Mouse (Mus musculus): ENCODE results near the gene Dzank1.
A peak's percentile ranks its signal among the peaks of the same experiment; 100 is the strongest.

Dzank1 gene

DNA sequence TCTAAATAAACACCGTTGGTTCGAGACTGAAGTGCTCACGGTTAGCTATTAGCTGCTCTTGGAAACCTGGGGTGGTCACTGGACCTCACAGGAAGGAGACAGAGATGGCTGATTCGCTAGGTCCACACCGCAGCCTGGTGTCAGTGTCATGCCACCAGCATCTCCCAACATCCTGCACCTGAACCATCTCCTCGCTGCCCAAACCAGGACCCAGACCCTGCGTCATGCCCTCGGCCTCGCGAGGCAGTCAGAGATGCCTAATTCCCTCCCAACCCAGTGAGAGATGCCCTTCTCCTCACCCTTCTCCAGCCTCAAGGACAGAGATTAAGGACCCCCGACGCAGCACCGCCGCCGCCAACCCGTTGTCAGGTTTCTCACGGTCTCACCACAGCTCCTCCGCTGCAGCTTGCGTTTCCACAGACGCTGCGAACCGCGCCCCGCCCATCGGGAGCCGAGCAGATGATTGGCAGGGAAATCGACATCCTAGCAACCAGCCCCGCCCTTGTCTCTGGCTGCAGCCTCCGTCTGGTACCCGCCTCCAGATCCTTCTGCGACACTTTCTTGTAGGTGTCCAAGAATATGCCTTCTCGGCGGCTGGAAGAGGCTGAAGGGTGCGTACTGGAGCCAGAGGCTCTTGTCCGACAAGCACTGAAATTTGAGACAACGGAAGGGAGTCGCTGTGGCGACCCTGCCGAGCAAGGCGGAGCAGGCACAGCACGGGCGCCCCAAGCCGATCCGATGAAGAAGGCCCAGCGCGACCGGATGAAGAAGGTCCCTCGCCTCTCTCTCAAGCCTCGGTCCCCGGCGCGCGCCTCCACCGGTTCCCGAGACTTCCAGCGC is at the start of gene Dzank1, which contains the start of gene Polr3f:
Dzank1 (minus strand) TSS at position 434 of the 840 bp plus-strand sequence.
Polr3f (plus strand) TSS at position 738 of the 840 bp plus-strand sequence.
- DNase-seq (ENCODE audit: inconsistent age in 2 of 2, low spot score in 1 of 2), result peak; percentile 98 to 99

DNA sequence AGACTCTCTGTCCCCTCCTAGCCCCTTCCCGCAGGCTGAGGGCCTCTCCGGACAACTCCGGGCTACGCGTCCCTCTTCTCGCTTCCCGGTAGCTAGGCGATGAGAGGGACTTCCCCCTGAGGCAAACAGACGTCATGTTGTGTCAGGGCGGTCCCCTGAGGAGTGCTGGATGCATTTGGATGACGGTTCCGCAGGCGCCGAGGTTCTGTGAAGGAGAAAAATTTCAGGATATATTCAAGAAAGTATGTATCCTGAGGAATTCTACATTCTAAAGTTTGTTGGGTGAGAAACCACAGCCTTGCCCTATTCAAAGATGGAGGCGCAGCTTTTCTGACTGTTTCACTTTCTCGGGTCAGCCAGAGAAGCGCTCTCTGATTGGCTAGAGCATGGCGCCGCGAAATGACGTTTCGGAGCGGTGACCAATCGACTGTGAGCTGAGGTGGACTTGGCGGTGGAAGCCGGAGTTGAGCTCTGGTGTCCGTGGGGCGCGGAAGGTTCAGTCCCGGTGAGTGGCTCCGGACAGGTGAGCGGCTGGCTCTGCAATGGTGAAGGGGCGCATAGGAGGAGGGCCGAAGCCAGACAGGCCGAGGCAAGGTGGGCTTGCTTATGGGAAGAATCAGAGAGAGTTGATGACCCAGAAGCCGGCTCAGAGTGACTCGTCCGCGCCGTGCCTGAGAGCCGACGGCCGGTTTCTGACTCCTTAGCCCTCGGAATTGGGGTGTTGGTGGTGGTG is 28.8 kb upstream of the Dzank1 start, which contains the start of gene Sec23b:
Sec23b (plus strand) TSS at position 410 of the 733 bp plus-strand sequence.
- peak; percentile 97 to 99 for DNase-seq (ENCODE audit: inconsistent age in 2 of 2, low spot score in 1 of 2)

DNA sequence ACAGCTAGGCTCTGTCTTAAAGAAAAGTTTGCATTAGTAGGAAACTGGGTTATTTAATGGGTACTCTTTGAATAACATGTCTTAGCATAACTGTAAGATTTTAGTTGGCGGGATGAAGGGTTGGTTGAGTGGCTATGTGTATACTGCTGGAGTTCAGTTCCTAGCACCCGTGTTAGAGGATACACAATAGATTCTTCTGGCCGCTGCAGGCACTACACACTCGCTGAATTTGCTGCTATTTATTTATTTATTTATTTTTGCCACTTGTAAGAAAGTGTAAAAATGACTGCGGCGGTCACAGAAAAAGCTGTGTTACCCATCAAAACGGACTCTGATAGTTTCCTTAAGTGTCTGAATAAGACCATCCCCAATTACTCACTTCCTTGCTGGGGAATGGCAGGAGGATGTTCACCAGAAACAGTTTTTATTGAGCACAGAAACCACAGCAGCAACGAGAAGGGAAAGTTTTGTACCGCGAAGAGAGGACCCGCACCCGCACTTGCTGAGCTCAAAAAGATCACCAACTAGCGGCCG is 28.1 kb upstream of the Dzank1 start:
- no peak for DNase-seq (ENCODE audit: inconsistent age in 2 of 2, low spot score in 1 of 2)

DNA sequence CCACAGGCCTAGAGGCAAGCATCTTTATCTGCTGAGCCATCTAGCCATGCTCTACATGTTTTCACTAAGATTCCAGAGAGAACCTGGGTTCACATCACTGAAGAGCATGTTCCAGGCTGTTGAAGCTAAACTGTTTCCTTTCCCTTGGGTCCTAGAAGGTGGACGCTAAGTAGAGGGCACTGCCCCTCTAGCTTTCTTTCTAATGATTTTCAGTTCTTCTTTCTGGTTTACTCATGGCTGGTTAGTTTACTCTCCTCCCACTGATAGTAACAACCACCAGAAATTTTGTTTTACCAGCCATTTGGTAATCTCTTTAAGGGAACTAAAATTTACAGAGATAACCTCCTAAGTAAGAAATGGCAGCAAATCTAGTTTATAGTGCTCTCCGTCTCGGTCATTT is 26.7 kb upstream of the Dzank1 start:
- DNase-seq (ENCODE audit: inconsistent age in 2 of 2, low spot score in 1 of 2), result no peak

DNA sequence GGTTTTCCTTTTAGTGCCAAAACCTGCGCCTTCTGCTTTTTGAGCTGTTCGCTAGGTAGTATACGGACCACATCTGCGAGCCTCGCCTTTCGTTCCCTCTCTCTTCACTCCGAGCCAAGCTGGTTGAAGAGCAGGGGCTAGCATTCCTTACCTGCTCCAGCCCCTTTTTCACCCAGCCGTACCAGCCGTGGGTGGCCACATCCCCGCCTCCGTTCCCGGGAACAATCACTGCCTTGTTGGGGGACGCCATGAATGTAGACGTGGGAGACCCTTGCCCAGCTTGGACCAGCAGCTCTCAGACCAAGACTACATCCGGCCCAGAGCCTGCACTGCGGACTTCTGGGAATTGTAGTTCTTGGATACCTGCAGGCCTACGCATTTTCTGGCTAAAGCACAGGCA is 23.3 kb upstream of the Dzank1 start, which contains the start of gene Rbbp9:
Rbbp9 (minus strand) TSS at position 341 of the 400 bp plus-strand sequence.
- DNase-seq (ENCODE audit: inconsistent age in 2 of 2, low spot score in 1 of 2), result peak; percentile 70 to 91

DNA sequence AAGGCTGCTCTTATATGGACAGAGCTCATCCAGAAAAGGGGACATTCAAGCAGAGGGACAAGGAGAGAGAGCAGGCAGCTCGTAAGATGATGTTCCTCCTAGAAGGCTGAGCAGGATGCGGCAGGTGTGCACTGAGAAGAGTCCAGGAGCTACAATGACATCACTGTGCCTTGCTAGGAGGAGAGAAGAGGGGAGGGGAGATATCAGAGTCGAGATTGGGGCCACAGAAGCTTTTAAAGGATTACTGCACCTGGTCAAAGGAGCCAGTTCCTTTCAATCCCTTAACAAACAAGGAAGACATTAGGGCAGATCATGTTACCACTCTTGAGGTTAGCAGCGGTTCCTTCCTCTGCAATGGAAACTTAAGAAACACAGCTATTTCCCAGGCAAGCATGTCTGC is 20.3 kb upstream of the Dzank1 start:
- no peak for DNase-seq (ENCODE audit: inconsistent age in 2 of 2, low spot score in 1 of 2)

DNA sequence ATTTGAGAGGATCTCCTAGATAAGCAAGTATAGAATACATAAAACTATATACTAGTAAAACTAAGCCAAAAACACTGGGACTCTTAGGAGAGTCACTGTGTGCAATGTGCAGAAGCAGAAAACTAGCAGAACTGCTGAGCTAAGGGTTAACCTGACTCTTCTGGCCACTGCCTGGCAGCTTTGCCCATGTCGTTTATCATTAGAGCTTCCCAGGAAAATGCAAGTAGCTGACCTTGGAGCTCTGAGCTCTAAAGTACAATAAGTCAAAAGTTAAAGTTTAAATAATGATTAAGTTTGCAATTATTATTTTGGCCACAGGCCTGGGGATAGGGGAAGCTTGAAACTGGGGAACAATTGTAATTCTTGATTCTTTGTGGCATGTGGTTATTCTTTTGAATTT is 18.3 kb upstream of the Dzank1 start:
- DNase-seq (ENCODE audit: inconsistent age in 2 of 2, low spot score in 1 of 2), result peak; percentile 55 to 73

DNA sequence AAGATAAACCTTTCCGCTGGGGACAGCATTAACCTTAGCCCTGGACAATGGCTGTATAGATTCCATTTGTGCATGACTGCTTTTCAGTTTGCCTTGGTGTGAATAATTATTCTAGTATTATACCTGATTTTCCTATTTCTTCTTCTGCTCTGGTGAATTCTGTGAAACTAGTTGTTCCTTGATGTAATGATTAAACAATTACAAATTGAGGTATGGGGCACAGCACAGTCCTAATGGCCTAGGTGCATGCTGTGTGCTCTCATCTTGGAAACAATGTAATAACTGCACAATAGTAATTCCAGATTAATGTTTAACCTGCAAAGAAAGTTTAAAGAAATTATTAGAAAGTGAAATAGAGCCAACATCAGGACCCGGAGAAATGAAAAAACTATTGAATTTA is 17.8 kb upstream of the Dzank1 start:
- no peak for DNase-seq (ENCODE audit: inconsistent age in 2 of 2, low spot score in 1 of 2)

DNA sequence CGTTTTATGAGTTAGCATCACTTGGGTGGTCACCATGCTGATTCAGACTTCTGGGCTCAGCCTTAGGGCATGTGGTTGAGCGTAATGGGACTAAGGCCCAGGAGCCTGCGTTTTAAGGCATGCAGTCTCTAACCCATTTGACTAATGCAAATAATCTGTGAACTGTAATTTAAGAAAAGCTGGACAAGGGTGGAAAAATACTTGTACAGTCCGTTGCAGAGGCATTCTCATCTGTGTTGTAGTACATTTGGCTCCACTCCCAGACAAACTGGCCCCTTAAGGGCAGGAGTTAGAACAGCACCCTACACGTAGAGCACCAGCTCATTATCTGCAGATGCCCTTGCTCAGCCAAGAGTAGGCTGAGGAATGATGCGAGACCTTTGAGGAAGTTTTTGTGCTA is 17.4 kb upstream of the Dzank1 start:
- DNase-seq (ENCODE audit: inconsistent age in 2 of 2, low spot score in 1 of 2), result peak; percentile 50 to 69

DNA sequence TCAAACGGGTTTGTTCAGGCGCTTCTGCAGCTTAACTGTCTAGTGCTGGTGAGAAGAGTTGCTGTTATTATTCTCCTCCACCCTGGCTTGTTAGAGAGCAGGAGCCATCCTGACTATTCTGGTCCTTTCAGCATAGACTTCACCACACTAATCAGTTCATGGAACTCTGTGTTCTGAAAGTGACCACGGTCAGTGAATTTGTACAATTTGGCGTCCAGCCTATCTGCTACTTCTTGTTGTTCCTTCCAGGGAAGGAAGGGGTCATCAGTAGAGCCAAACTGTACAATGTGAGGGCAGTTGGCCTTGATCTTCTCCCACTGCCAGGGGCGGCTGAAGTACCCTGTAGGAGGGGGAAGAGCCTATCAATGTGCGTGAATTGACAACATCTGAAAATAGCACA is 16.5 kb upstream of the Dzank1 start:
- DNase-seq (ENCODE audit: inconsistent age in 2 of 2, low spot score in 1 of 2), result peak in 1 of 2 experiments; percentile 49

DNA sequence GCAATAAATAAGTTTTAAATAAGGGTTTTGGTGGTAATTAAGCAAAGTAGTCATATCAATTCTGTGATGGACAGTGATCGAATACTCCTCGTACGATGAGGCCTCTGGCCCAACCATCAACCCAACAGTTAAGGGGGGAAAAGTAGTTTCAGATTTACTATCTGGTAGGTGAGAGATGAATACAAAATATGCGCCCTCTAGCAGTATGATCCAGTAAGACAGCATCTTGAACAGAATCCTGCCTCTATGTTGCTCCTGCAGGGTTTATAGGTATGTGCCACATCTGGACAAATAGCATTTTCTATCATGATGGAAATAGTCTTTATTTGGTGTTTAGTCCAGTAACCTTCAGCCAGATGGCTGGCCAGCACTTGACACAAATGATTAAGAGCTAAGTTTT is 14.0 kb upstream of the Dzank1 start:
- DNase-seq (ENCODE audit: inconsistent age in 2 of 2, low spot score in 1 of 2), result no peak

DNA sequence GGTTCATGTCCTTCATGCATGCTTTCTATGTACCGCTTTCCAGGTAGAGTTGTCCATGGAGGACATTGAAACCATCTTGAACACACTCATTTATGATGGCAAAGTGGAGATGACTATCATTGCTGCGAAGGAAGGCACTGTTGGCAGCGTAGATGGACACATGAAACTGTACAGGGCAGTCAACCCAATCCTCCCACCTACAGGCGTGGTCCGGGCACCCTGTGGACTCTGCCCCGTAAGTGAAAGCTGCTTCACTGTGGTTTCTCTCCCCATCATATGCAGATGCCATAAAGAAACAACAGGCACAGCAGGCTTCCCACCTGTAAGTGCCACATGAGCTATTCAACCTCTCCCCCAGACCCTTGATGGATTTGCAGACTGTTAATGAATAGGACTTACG is 9.9 kb upstream of the Dzank1 start:
- DNase-seq (ENCODE audit: inconsistent age in 2 of 2, low spot score in 1 of 2), result no peak

DNA sequence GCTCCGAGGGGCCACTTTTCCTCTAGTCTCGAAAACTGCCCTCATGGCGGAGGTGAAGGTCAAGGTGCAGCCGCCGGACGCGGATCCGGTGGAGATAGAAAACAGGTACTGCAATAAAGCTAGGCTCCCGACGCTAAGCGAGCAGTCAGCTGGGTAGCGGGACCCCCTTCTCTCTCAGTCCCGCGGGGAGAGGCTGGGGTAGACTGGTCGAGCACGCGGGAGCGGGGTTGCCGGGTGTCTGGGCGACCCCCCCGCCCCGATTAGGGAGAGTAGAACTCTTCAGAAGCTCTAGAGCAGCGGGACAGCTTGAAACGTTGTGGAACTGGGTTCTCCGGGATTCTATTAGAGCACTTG is 584 bp upstream of the Dzank1 start:
- DNase-seq (ENCODE audit: inconsistent age in 2 of 2, low spot score in 1 of 2), result no peak

DNA sequence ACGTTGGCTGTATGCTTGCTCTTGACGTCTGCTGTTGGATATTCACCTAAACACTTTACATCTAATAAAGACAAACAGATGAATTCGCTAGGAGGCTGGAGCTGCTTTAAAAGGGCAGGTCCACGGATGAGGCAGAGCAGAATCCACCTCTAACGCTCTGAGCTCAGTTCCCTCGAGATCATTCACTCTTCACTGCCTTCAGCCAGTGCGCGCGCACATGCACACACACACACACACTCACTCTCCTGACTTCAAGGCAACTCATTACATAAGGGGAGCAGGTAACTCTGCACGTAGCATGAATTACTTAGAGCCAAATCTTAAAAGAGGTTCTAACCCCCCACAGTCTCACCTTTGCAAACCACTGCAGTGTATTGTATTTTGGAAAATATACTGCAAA is 1.4 kb downstream of the Dzank1 start:
- DNase-seq (ENCODE audit: inconsistent age in 2 of 2, low spot score in 1 of 2), result no peak

DNA sequence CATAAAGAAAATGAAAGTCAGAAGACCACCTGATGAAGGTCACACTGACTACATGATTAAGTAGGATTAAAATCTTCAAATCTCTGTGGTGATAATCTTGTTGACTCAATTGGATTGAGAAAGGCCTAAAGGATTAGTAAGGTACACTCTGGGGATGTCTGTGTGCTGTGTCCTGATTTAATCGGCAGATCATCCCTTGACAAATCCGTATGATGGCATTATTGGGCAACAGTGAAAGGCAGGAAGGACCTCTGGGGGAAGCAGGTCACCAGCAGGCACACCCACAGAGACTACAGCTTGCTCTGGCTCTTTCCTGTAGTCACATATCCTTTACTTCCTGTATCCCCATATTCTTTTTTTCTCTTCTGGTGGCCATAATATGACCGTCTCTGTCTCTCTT is 7.4 kb downstream of the Dzank1 start:
- DNase-seq (ENCODE audit: inconsistent age in 2 of 2, low spot score in 1 of 2), result no peak

DNA sequence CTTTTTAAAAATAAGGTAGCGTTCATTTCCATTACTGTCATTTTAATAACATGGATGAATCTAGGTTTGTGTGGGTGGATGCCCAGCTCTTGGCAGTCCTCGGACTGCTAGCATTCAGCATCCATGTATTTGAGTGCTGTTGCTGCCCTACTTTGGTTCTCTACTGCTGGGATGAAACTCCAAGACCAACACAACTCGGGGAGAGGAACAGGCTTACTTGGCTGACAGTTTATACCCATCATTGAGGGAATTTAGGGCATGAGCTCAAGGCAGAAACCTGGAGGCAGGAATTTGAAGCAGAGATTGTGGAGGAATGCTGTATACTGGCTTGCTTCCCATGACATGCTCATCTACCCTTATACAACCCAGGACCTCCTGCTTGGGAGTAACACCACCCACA is 12.6 kb downstream of the Dzank1 start:
- DNase-seq (ENCODE audit: inconsistent age in 2 of 2, low spot score in 1 of 2), result no peak

DNA sequence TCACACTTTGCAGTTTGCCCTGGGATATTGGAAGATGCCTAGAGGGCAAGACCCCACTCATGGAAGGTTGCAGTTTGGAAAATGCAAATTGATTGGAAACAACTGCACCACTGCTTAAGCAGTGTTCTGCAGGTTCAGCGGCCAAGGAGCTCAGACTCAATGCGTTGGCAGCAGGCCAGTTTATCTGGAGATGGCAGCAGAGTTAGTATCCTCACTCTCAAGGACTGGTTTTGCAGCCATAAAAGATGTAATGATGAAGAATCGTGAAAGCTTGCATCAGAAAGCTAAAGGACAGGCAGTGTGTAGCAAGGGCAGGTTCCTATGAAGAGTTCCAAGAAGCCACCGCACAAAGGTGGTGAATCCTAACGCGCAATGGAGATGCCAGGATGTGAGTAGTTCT is 25.1 kb downstream of the Dzank1 start:
- DNase-seq (ENCODE audit: inconsistent age in 2 of 2, low spot score in 1 of 2), result peak in 1 of 2 experiments; percentile 41

DNA sequence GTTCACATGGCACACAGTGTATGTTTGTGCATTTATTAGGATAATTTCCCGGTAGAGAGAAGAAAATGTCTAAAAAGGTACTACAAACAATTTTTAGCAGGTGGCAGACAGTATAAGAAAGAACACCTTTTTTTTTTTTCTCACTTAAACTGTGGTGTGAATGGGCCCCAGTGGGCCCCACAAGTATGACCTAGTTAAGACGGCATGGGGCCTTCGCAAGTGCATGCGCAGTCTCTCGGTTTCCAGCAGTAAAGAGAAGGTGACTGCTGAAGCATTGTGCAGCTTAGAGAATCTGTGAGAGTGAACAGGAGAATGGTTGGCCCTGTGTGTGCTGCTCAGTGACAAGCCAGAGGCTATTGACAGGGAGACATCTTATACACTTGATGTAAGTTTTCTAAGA is 37.9 kb downstream of the Dzank1 start:
- DNase-seq (ENCODE audit: inconsistent age in 2 of 2, low spot score in 1 of 2), result no peak

DNA sequence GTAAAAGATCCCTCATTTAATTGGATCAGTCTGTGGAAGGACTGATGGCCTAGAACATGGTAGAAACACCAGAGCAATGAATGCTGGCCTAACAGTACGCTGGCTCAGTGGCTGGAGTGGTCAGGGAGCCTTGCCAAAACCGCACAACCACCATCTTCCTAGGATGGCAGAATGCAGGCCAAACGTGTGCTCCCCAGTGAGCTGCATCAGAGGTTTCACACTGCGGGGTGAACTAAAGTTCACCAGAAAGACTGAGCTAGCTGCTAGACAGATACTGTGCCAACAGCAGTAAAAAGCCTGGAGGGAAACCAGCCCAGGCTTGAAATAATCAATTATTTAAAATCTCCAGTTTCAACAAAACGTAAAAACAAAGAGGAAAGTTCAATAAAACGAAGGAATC is 39.7 kb downstream of the Dzank1 start:
- no peak for DNase-seq (ENCODE audit: inconsistent age in 2 of 2, low spot score in 1 of 2)

DNA sequence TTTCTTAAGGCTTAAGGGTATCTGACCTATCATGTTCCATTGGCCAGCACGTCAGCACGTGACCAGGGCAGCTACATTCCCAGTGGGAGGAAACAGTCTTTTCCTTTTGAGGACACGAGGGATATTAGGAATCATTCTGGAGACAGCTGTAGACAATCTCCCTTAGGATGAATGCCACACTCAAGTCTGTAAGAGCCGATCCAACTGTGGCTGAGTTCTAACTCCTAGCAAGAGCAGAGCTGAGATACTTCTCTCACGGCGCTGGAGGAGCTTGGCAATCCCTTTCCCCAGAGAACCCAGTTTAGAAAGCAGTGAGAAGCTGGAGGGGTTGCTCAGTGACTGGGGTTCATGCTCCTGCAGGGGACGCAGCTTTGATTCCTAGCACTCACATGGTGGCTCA is 41.8 kb downstream of the Dzank1 start:
- DNase-seq (ENCODE audit: inconsistent age in 2 of 2, low spot score in 1 of 2), result no peak

DNA sequence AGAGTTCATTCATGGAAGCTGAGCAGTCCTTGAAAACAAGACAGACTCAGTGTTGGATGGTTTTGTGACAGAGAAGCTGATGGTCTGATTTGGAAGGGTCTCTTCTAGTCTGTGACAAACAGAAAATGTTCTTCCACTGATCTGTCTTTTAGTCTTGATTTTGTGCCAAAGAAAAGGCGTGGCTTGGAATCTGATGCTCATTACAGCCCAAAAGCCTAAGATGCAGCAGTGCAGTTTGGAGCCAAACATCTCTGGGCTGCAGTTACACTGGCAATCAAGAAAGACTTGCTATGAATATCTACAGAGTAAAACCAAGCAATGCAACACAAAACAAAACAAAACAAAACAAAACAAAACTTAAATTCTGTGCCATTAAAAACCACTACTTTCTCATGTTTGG is 43.1 kb downstream of the Dzank1 start:
- DNase-seq (ENCODE audit: inconsistent age in 2 of 2, low spot score in 1 of 2), result no peak

DNA sequence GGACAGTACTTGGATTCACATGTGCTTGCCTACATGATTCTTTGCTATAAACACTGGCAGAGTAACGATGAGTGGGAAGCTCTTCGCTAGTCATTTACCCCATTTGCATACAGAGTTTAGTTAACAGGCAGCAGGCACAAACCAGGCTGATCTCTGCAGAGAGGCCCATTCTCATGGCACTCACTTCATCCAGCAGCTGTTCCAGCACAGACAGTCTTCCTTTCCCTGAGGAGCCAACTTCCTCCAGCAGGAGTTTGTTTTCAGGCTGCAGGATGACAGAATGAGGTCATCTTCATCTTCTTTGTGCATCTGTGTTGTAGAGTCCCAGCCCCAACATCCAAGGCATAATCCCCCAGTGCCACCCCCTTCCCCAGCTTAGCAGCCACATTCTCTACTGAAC is 47.8 kb downstream of the Dzank1 start:
- DNase-seq (ENCODE audit: inconsistent age in 2 of 2, low spot score in 1 of 2), result no peak
